Mouse (Mus musculus): Measurements from ENCODE around the gene Crebbp. TPM values are rescaled to one million over a fixed set of nuclear protein-coding genes. Genes with fewer than 3 reads are reported as not detected.

Gene Crebbp
- total and polyA plus RNA-seq, 3 experiments = 5.4 to 18.8 (median 14.7) TPM

DNA sequence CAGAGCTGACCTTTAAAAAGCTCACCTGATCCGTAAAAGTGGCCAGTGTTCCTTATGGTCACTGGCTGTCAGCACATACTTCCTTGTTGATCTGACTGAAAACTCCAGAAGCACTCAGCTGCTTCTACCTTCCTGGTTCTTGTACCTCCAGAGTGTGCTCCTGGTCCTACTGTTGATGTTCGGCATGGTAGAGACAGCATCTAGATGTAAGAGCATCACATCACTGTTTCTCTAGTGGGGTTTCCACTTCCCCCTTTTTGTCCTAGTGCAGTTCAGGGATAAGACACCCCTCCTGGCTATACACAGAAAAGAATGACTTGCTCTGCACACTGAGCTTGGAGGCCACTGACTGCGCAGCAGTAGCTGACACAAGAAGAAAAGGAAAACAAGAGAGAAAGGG is 179.3 kb downstream of the Crebbp start:
- Histone ChIP-seq H3K4me1 (ENCODE audit: control insufficient read depth in 1 of 2, insufficient read depth in 2 of 2) (peaks cover 13 to 38% of the 10 kb centered on the region in 2 experiments), H3K9me3 (replicated peaks; ENCODE audit: low read length) (no peaks in the 10 kb centered on the region), H3K79me2 (replicated peaks; ENCODE audit: control insufficient read depth, extremely low read depth, insufficient read depth, poor library complexity, severe bottlenecking) (no peaks in the 10 kb centered on the region), H3K36me3 (replicated peaks in 1 of 2; ENCODE audit: control insufficient read depth in 1 of 2, insufficient read depth in 1 of 2, low read length in 1 of 2) (peaks cover 28 to 66% of the 10 kb centered on the region in 2 experiments), H3K27ac (ENCODE audit: insufficient read depth, low read depth) (no peak overlapping the region), H3K4me2 (ENCODE audit: insufficient read depth, low read depth, poor library complexity, severe bottlenecking) (no peak overlapping the region), H3K27me3 (replicated peaks) (no peaks in the 10 kb centered on the region), H3K9ac (ENCODE audit: insufficient read depth, low read depth) (no peak overlapping the region), H3K4me3 (replicated peaks in 1 of 3; ENCODE audit: low read depth in 2 of 3, low read length in 2 of 3, poor library complexity in 1 of 3) (no peak overlapping the region)
- DNase-seq (ENCODE audit: extremely low read depth) = no peak
- TF ChIP-seq MXI1 (IDR thresholded peaks at IDR 0.05; ENCODE audit: low read depth, low read length) (no peak), POLR2A (IDR thresholded peaks at IDR 0.05; ENCODE audit: low read depth, low read length) (no peak), USF1 (IDR thresholded peaks at IDR 0.05; ENCODE audit: low read depth, low read length) (no peak), CHD2 (IDR thresholded peaks at IDR 0.05; ENCODE audit: low read length) (no peak), ZC3H11A (IDR thresholded peaks at IDR 0.05; ENCODE audit: low read depth, low read length) (no peak)
- in situ Hi-C loops (cut with MboI; ENCODE audit: low pct_ligation_motif_present, low pct_unique_long_range_greater_than_20kb, low sequenced_read_pairs) (no loop called here), dilution Hi-C loops (cut with MboI; ENCODE audit: extremely low pct_ligation_motif_present, extremely low pct_unique_long_range_greater_than_20kb, low sequenced_read_pairs) (no loop called here)

DNA sequence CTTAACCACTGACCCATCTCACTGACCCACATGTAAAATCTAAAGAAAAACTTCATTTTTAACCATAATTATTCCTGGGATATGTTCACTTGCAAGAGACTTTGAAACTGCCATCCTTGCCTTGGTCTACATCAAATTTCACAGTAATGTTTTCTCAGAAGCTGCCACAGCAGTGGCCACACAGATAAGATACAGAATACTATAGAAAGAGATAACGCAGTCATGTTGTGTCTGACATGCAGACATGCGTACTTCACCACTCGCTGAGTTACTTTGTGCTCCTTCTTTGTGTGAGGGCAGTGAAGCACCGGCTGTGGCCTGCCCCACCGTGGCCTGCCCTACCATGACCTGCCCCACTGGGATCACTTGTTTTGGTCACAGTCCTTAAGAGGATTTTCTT is 179.8 kb downstream of the Crebbp start:
- H3K36me3 ChIP-seq (replicated peaks in 1 of 2; ENCODE audit: control insufficient read depth in 1 of 2, insufficient read depth in 1 of 2, low read length in 1 of 2) = peaks cover 23 to 61% of the 10 kb centered on the region in 2 experiments
- in situ Hi-C loops (cut with MboI; ENCODE audit: low pct_ligation_motif_present, low pct_unique_long_range_greater_than_20kb, low sequenced_read_pairs) = no loop called here
- no peaks in the 10 kb centered on the region for H3K27me3 ChIP-seq (replicated peaks)
- H3K4me1 ChIP-seq (ENCODE audit: control insufficient read depth in 1 of 2, insufficient read depth in 2 of 2) = peaks cover 18 to 44% of the 10 kb centered on the region in 2 experiments
- H3K4me2 ChIP-seq (ENCODE audit: insufficient read depth, low read depth, poor library complexity, severe bottlenecking) = no peak overlapping the region
- H3K79me2 ChIP-seq (replicated peaks; ENCODE audit: control insufficient read depth, extremely low read depth, insufficient read depth, poor library complexity, severe bottlenecking) = no peaks in the 10 kb centered on the region
- no peak overlapping the region for H3K27ac ChIP-seq (ENCODE audit: insufficient read depth, low read depth)
- no peak overlapping the region for H3K4me3 ChIP-seq (replicated peaks in 1 of 3; ENCODE audit: low read depth in 2 of 3, low read length in 2 of 3, poor library complexity in 1 of 3)
- no peak overlapping the region for H3K9ac ChIP-seq (ENCODE audit: insufficient read depth, low read depth)
- no peak for TF ChIP-seq POLR2A (IDR thresholded peaks at IDR 0.05; ENCODE audit: low read depth, low read length)
- TF ChIP-seq MEF2A (IDR thresholded peaks at IDR 0.05; ENCODE audit: borderline replicate concordance, low read depth, low read length) = no peak
- no peak for TF ChIP-seq IRF4 (IDR thresholded peaks at IDR 0.05; ENCODE audit: low read depth, low read length)
- no peak for TF ChIP-seq JUND (conservative IDR thresholded peaks at IDR 0.05; ENCODE audit: low read depth, low read length)
- TF ChIP-seq POLR2AphosphoS2 (IDR thresholded peaks at IDR 0.05; ENCODE audit: low read depth, low read length) = no peak
- dilution Hi-C loops (cut with MboI; ENCODE audit: extremely low pct_ligation_motif_present, extremely low pct_unique_long_range_greater_than_20kb, low sequenced_read_pairs) = no loop called here
- DNase-seq (ENCODE audit: extremely low read depth) = no peak
- H3K9me3 ChIP-seq (replicated peaks; ENCODE audit: low read length) = no peaks in the 10 kb centered on the region

DNA sequence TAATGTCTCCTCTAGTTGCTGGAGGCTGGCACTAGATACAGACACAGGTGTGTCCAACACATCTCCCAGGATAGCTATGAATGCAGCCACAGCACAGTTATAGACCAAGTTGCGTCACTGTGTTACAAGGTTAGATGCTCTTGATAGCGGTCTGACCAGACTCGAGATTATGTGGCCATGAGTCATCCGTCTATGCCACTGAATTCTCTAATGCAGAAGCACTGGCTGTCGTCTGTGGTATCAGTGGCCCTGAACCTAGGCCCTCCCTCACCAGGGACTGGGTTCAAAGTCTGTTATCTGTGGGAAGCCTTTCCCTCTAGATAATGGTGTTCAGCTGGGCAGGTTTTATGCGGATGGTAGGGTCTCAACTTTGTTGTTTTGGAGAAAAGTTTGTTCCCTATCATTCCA is 181.5 kb downstream of the Crebbp start:
- H3K27ac ChIP-seq (ENCODE audit: insufficient read depth, low read depth) = no peak overlapping the region
- dilution Hi-C loops (cut with MboI; ENCODE audit: extremely low pct_ligation_motif_present, extremely low pct_unique_long_range_greater_than_20kb, low sequenced_read_pairs) (no loop called here), in situ Hi-C loops (cut with MboI; ENCODE audit: low pct_ligation_motif_present, low pct_unique_long_range_greater_than_20kb, low sequenced_read_pairs) (no loop called here)
- no peak for DNase-seq (ENCODE audit: extremely low read depth)
- no peaks in the 10 kb centered on the region for H3K79me2 ChIP-seq (replicated peaks; ENCODE audit: control insufficient read depth, extremely low read depth, insufficient read depth, poor library complexity, severe bottlenecking)
- no peak overlapping the region for H3K9ac ChIP-seq (ENCODE audit: insufficient read depth, low read depth)
- H3K9me3 ChIP-seq (replicated peaks; ENCODE audit: low read length) = peaks cover 5% of the 10 kb centered on the region
- H3K4me2 ChIP-seq (ENCODE audit: insufficient read depth, low read depth, poor library complexity, severe bottlenecking) = no peak overlapping the region
- peaks cover 7 to 47% of the 10 kb centered on the region in 2 experiments for H3K36me3 ChIP-seq (replicated peaks in 1 of 2; ENCODE audit: control insufficient read depth in 1 of 2, insufficient read depth in 1 of 2, low read length in 1 of 2)
- TF ChIP-seq POLR2AphosphoS2 (IDR thresholded peaks at IDR 0.05; ENCODE audit: low read depth, low read length) (peak; percentile 75), MEF2A (IDR thresholded peaks at IDR 0.05; ENCODE audit: borderline replicate concordance, low read depth, low read length) (no peak)
- peaks cover 19 to 53% of the 10 kb centered on the region in 2 experiments for H3K4me1 ChIP-seq (ENCODE audit: control insufficient read depth in 1 of 2, insufficient read depth in 2 of 2)
- no peaks in the 10 kb centered on the region for H3K27me3 ChIP-seq (replicated peaks)
- H3K4me3 ChIP-seq (replicated peaks in 1 of 3; ENCODE audit: low read depth in 2 of 3, low read length in 2 of 3, poor library complexity in 1 of 3) = no peak overlapping the region

Measured in CH12.LX (cell line).